Mouse (Mus musculus) liver, adult 2 months (tissue): ENCODE measurements at regions not wholly inside any gene's neighbourhood (a gene's known extent, or its start where the extent isn't known, plus 50 kb on each side); places are given as distances from the start of the nearest gene placed in this dataset.

Experiments used
- CTCF ChIP-seq: fragments of 200-500 bp; IDR thresholded peaks from 2 replicates; pipeline ENCODE4 v1.5.1; 2011; ENCODE audit warnings: low read depth, low read length, control low read depth
- POLR2A ChIP-seq: fragments of 200-500 bp; IDR thresholded peaks from 2 replicates; pipeline ENCODE4 v1.6.1; 2011; ENCODE audit warnings: low read length, control low read depth; ENCODE audit not compliant: insufficient read depth; ENCODE audit errors: extremely low read depth

DNA sequence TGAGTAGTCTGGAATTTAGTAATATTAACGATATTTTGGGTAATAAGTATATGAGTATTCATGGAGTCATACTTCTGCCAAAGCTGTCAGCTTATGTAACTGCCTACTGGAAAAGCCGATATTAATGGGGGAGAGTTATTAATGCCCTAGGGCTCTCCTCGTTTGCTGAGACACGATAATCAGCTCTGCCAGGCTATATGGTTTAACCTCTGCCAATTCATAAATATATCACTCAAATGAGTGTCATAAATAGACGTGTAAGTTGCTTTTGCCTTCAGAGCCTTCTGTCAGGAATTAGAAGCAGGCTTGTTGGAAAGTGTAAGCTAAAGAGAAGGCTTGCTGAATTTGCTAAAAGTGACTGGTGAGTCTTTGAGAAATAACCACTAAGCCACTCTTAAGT lies 188.4 kb upstream of the 1700003H04Rik start:
- TF ChIP-seq CTCF (no peak), POLR2A (no peak)
